8 mouse cellular contexts compared by ENCODE assay signal in genomic region chr7:144175481-144176233, GRCm38 (mm10).
A peak's percentile ranks its signal among the peaks of the same experiment; 100 is the strongest.
DNase-seq lines count a peak whose midpoint lies in the region; ATAC-seq lines count a peak whose summit lies in the region.

No protein-coding gene starts in this region.

- peak overlapping the region; percentile 56 for H3K4me2 ChIP-seq in embryonic facial prominence, embryonic 14.5 days (ENCODE audit: low read depth, low read length)
- peak overlapping the region; percentile 69 for H3K4me2 ChIP-seq in hindbrain, embryonic 13.5 days
- peak overlapping the region; percentile 73 for H3K4me2 ChIP-seq in neural tube, embryonic 15.5 days

- peak; percentile 5 for DNase-seq in lung, postnatal 25 days (ENCODE audit: low spot score)
- DNase-seq in lung, postnatal 4 days, result no peak
- peak; percentile 31 for DNase-seq in embryonic facial prominence, embryonic 14.5 days (ENCODE audit: low spot score)
- peak; percentile 62 to 65 for DNase-seq in layer of hippocampus, postnatal 36 days
- no peak for DNase-seq in thymus, adult 18-20 months

- peak overlapping the region; percentile 28 for H3K4me3 ChIP-seq in embryonic facial prominence, embryonic 14.5 days (ENCODE audit: low read depth, low read length)
- H3K4me3 ChIP-seq in hindbrain, embryonic 13.5 days, result peak overlapping the region; percentile 52
- H3K4me3 ChIP-seq in neural tube, embryonic 15.5 days (replicated peaks), result peak overlapping the region; percentile 55

- H3K9ac ChIP-seq in embryonic facial prominence, embryonic 14.5 days (ENCODE audit: low read depth, low read length), result peak overlapping the region; percentile 12; the same call in 1 of the 2 replicates
- H3K9ac ChIP-seq in hindbrain, embryonic 13.5 days, result peak overlapping the region; percentile 83
- H3K9ac ChIP-seq in neural tube, embryonic 15.5 days (replicated peaks), result peak overlapping the region; percentile 68

- no peaks in the 10 kb centered on the region for H3K36me3 ChIP-seq in embryonic facial prominence, embryonic 14.5 days (ENCODE audit: control insufficient read depth, insufficient read depth, low read length)
- no peaks in the 10 kb centered on the region for H3K36me3 ChIP-seq in hindbrain, embryonic 13.5 days
- H3K36me3 ChIP-seq in neural tube, embryonic 15.5 days, result no peaks in the 10 kb centered on the region

- peak; percentile 60 for ATAC-seq in embryonic facial prominence, embryonic 14.5 days (ENCODE audit: low read depth)
- peak; percentile 82 for ATAC-seq in hindbrain, embryonic 13.5 days (ENCODE audit: low FRiP score)
- ATAC-seq in neural tube, embryonic 15.5 days (ENCODE audit: low FRiP score), result peak; percentile 81
- ATAC-seq in erythroid progenitor cell, adult 5-6 weeks (replicated peaks; ENCODE audit: low FRiP score, poor library complexity, severe bottlenecking), result no peak

- 3% methylated on average over 40 of the region's 40 CpGs for WGBS in embryonic facial prominence, embryonic 14.5 days
- WGBS in hindbrain, embryonic 13.5 days, result 3% methylated on average over 40 of the region's 40 CpGs
- 1% methylated on average over 40 of the region's 40 CpGs for WGBS in neural tube, embryonic 15.5 days

- H3K27ac ChIP-seq in embryonic facial prominence, embryonic 14.5 days (replicated peaks; ENCODE audit: low read depth, low read length), result no peak overlapping the region
- H3K27ac ChIP-seq in hindbrain, embryonic 13.5 days, result peak overlapping the region; percentile 91
- H3K27ac ChIP-seq in neural tube, embryonic 15.5 days (replicated peaks), result peak overlapping the region; percentile 94

- peaks cover 46% of the 10 kb centered on the region for H3K27me3 ChIP-seq in embryonic facial prominence, embryonic 14.5 days (replicated peaks; ENCODE audit: control insufficient read depth, insufficient read depth, low read length)
- H3K27me3 ChIP-seq in hindbrain, embryonic 13.5 days, result peaks cover 34% of the 10 kb centered on the region; the same call in 1 of the 2 replicates
- H3K27me3 ChIP-seq in neural tube, embryonic 15.5 days (replicated peaks), result no peaks in the 10 kb centered on the region

- no peaks in the 10 kb centered on the region for H3K9me3 ChIP-seq in embryonic facial prominence, embryonic 14.5 days (ENCODE audit: control insufficient read depth, low read length)
- H3K9me3 ChIP-seq in hindbrain, embryonic 13.5 days, result no peaks in the 10 kb centered on the region
- H3K9me3 ChIP-seq in neural tube, embryonic 15.5 days (replicated peaks), result no peaks in the 10 kb centered on the region

- H3K4me1 ChIP-seq in embryonic facial prominence, embryonic 14.5 days (ENCODE audit: control insufficient read depth, insufficient read depth, low read length), result no peaks in the 10 kb centered on the region
- H3K4me1 ChIP-seq in hindbrain, embryonic 13.5 days (replicated peaks), result peaks cover 40% of the 10 kb centered on the region
- H3K4me1 ChIP-seq in neural tube, embryonic 15.5 days, result peaks cover 52% of the 10 kb centered on the region

Comparison
In these comparisons a context has a peak if more than half of its experiments do, and no peak if none do; other contexts are left out.
1. DNase-seq: peak in lung, postnatal 25 days (single experiment), embryonic facial prominence, embryonic 14.5 days (single experiment) and layer of hippocampus, postnatal 36 days (2 of 2); none in lung, postnatal 4 days (0 of 2) and thymus, adult 18-20 months (0 of 2).
2. H3K9ac ChIP-seq: peak in every context shown above with its lines; median percentile 83 in hindbrain, embryonic 13.5 days; 68 in neural tube, embryonic 15.5 days; 12 in embryonic facial prominence, embryonic 14.5 days.
3. Peak in every context shown above with its lines, with median percentiles within 50 percentile points of each other: H3K4me2 ChIP-seq and H3K4me3 ChIP-seq.